Mouse (Mus musculus) kidney, embryonic 14.5 days (tissue): ENCODE measurements at regions not wholly inside any gene's neighbourhood (a gene's known extent, or its start where the extent isn't known, plus 50 kb on each side); places are given as distances from the start of the nearest gene placed in this dataset.

Experiments used
- ATAC-seq: fragments of 200-750 bp; cut with Nextera tagmentation; 2 replicates; pipeline ENCODE4 v1.8.0; 2017; ENCODE audit warnings: moderate number of reproducible peaks, mild to moderate bottlenecking, moderate TSS enrichment, moderate library complexity; ENCODE audit not compliant: low FRiP score, low TSS enrichment
- H3K27ac ChIP-seq: fragments of 300-500 bp; sonication (generic); 2 replicates; pipeline ENCODE4 v1.5.1; 2014; ENCODE audit warnings: low read depth, mild to moderate bottlenecking, low read length, moderate library complexity, mixed read lengths
- H3K27me3 ChIP-seq: fragments of 300-500 bp; sonication (generic); 2 replicates; pipeline ENCODE4 v1.6.1; 2014; ENCODE audit warnings: mild to moderate bottlenecking, low read length; ENCODE audit not compliant: control insufficient read depth, insufficient read depth
- H3K36me3 ChIP-seq: fragments of 300-500 bp; sonication (generic); 2 replicates; pipeline ENCODE4 v1.6.1; 2014; ENCODE audit warnings: low read length, mixed read lengths; ENCODE audit not compliant: control insufficient read depth, insufficient read depth
- H3K4me1 ChIP-seq: fragments of 300-500 bp; sonication (generic); 2 replicates; pipeline ENCODE4 v1.6.1; 2014; ENCODE audit warnings: low read length, mixed read lengths; ENCODE audit not compliant: control insufficient read depth, insufficient read depth
- H3K4me2 ChIP-seq: fragments of 300-500 bp; sonication (generic); replicated peaks from 2 replicates; pipeline ENCODE4 v1.6.1; 2014; ENCODE audit warnings: low read depth, mild to moderate bottlenecking, low read length
- H3K4me3 ChIP-seq: fragments of 300-500 bp; sonication (generic); 2 replicates; pipeline ENCODE4 v1.5.1; 2014; ENCODE audit warnings: mild to moderate bottlenecking, low read length
- H3K9ac ChIP-seq: fragments of 300-500 bp; sonication (generic); 2 replicates; pipeline ENCODE4 v1.6.1; 2014; ENCODE audit warnings: low read depth, mild to moderate bottlenecking, low read length, moderate library complexity
- H3K9me3 ChIP-seq: fragments of 300-500 bp; sonication (generic); 2 replicates; pipeline ENCODE4 v1.6.1; 2016; ENCODE audit warnings: low read length; ENCODE audit not compliant: control insufficient read depth
- WGBS: fragments of 180-500 bp; shearing (Covaris S2); extraction: QIAGEN DNeasy Blood & Tissue Kit; methylation state at CpG from one replicate; pipeline ENCODE4 v1.1.7; 2014; 5-methylcytosine and 5-hydroxymethylcytosine counted together

- Histone ChIP-seq H3K4me2 (no peak overlapping the region), H3K4me1 (no peaks in the 10 kb centered on the region), H3K27me3 (no peaks in the 10 kb centered on the region), H3K27ac (no peak overlapping the region), H3K9ac (no peak overlapping the region), H3K36me3 (no peaks in the 10 kb centered on the region), H3K9me3 (no peaks in the 10 kb centered on the region), H3K4me3 (no peak overlapping the region)
- no peak for ATAC-seq
- 78% methylated on average over 4 of the region's 4 CpGs for WGBS
These were observed 232.3 kb upstream of the Dlgap1 start for GRCm38 (mm10) chr17:69736379-69737096.

GRCm38 (mm10) chr17:69769002-69769421, 199.9 kb upstream of the Dlgap1 start:
- Histone ChIP-seq H3K4me2 (no peak overlapping the region), H3K27ac (no peak overlapping the region), H3K4me3 (no peak overlapping the region), H3K9ac (no peak overlapping the region), H3K27me3 (no peaks in the 10 kb centered on the region), H3K36me3 (no peaks in the 10 kb centered on the region), H3K4me1 (no peaks in the 10 kb centered on the region), H3K9me3 (no peaks in the 10 kb centered on the region)
- WGBS, result 82% methylated on average over 8 of the region's 8 CpGs
- ATAC-seq, result no peak

- WGBS, result 70% methylated on average over 4 of the region's 4 CpGs
- H3K4me1 ChIP-seq, result no peaks in the 10 kb centered on the region
- no peak overlapping the region for H3K4me2 ChIP-seq
- H3K27me3 ChIP-seq, result no peaks in the 10 kb centered on the region
- no peaks in the 10 kb centered on the region for H3K36me3 ChIP-seq
- H3K27ac ChIP-seq, result no peak overlapping the region
- H3K9ac ChIP-seq, result no peak overlapping the region
- no peak overlapping the region for H3K4me3 ChIP-seq
- ATAC-seq, result no peak
- no peaks in the 10 kb centered on the region for H3K9me3 ChIP-seq
These were observed 198.8 kb upstream of the Dlgap1 start for GRCm38 (mm10) chr17:69770046-69770445.

GRCm38 (mm10) chr17:69781201-69781600, 187.7 kb upstream of the Dlgap1 start:
- no peak overlapping the region for H3K4me2 ChIP-seq
- no peaks in the 10 kb centered on the region for H3K9me3 ChIP-seq
- no peaks in the 10 kb centered on the region for H3K36me3 ChIP-seq
- 94% methylated on average over 1 of the region's 1 CpGs for WGBS
- no peak overlapping the region for H3K4me3 ChIP-seq
- no peaks in the 10 kb centered on the region for H3K4me1 ChIP-seq
- no peak overlapping the region for H3K9ac ChIP-seq
- H3K27me3 ChIP-seq, result no peaks in the 10 kb centered on the region
- no peak for ATAC-seq
- no peak overlapping the region for H3K27ac ChIP-seq

- Histone ChIP-seq H3K4me3 (no peak overlapping the region), H3K9me3 (no peaks in the 10 kb centered on the region), H3K27me3 (no peaks in the 10 kb centered on the region), H3K9ac (no peak overlapping the region), H3K27ac (no peak overlapping the region), H3K4me2 (no peak overlapping the region), H3K4me1 (no peaks in the 10 kb centered on the region), H3K36me3 (no peaks in the 10 kb centered on the region)
- no peak for ATAC-seq
- 89% methylated on average over 3 of the region's 3 CpGs for WGBS
These were observed 181.9 kb upstream of the Dlgap1 start for GRCm38 (mm10) chr17:69786985-69787384.

- H3K9ac ChIP-seq, result no peak overlapping the region
- no peaks in the 10 kb centered on the region for H3K4me1 ChIP-seq
- H3K36me3 ChIP-seq, result no peaks in the 10 kb centered on the region
- H3K9me3 ChIP-seq, result no peaks in the 10 kb centered on the region
- H3K27me3 ChIP-seq, result no peaks in the 10 kb centered on the region
- 84% methylated on average over 5 of the region's 5 CpGs for WGBS
- H3K27ac ChIP-seq, result no peak overlapping the region
- ATAC-seq, result no peak
- H3K4me2 ChIP-seq, result no peak overlapping the region
- no peak overlapping the region for H3K4me3 ChIP-seq
These were observed 147.4 kb upstream of the Dlgap1 start for GRCm38 (mm10) chr17:69821473-69821872.

GRCm38 (mm10) chr17:69821901-69822300, 147.0 kb upstream of the Dlgap1 start:
- Histone ChIP-seq H3K27ac (no peak overlapping the region), H3K4me3 (no peak overlapping the region), H3K9me3 (no peaks in the 10 kb centered on the region), H3K36me3 (no peaks in the 10 kb centered on the region), H3K4me1 (no peaks in the 10 kb centered on the region), H3K9ac (no peak overlapping the region), H3K4me2 (no peak overlapping the region), H3K27me3 (no peaks in the 10 kb centered on the region)
- ATAC-seq, result no peak
- WGBS, result 90% methylated on average over 2 of the region's 2 CpGs

GRCm38 (mm10) chr17:69822921-69823320, 146.0 kb upstream of the Dlgap1 start:
- H3K4me2 ChIP-seq, result no peak overlapping the region
- no peaks in the 10 kb centered on the region for H3K36me3 ChIP-seq
- H3K4me3 ChIP-seq, result no peak overlapping the region
- no peaks in the 10 kb centered on the region for H3K27me3 ChIP-seq
- no peaks in the 10 kb centered on the region for H3K9me3 ChIP-seq
- H3K27ac ChIP-seq, result no peak overlapping the region
- WGBS, result 87% methylated on average over 1 of the region's 1 CpGs
- H3K9ac ChIP-seq, result no peak overlapping the region
- H3K4me1 ChIP-seq, result no peaks in the 10 kb centered on the region
- ATAC-seq, result no peak

GRCm38 (mm10) chr17:69841308-69841707, 127.6 kb upstream of the Dlgap1 start:
- H3K9ac ChIP-seq, result no peak overlapping the region
- H3K36me3 ChIP-seq, result no peaks in the 10 kb centered on the region
- no peaks in the 10 kb centered on the region for H3K4me1 ChIP-seq
- no peak for ATAC-seq
- no peak overlapping the region for H3K27ac ChIP-seq
- H3K27me3 ChIP-seq, result no peaks in the 10 kb centered on the region
- 64% methylated on average over 5 of the region's 5 CpGs for WGBS
- no peak overlapping the region for H3K4me2 ChIP-seq
- no peak overlapping the region for H3K4me3 ChIP-seq
- no peaks in the 10 kb centered on the region for H3K9me3 ChIP-seq
